Mouse (Mus musculus): Measurements from ENCODE around the gene Pds5a.
"Not testable (repeated sequence)": the region's sequence is repeated elsewhere in the genome, so short reads cannot be mapped to it uniquely, and the experiment has no call there.

Pds5a gene

DNA sequence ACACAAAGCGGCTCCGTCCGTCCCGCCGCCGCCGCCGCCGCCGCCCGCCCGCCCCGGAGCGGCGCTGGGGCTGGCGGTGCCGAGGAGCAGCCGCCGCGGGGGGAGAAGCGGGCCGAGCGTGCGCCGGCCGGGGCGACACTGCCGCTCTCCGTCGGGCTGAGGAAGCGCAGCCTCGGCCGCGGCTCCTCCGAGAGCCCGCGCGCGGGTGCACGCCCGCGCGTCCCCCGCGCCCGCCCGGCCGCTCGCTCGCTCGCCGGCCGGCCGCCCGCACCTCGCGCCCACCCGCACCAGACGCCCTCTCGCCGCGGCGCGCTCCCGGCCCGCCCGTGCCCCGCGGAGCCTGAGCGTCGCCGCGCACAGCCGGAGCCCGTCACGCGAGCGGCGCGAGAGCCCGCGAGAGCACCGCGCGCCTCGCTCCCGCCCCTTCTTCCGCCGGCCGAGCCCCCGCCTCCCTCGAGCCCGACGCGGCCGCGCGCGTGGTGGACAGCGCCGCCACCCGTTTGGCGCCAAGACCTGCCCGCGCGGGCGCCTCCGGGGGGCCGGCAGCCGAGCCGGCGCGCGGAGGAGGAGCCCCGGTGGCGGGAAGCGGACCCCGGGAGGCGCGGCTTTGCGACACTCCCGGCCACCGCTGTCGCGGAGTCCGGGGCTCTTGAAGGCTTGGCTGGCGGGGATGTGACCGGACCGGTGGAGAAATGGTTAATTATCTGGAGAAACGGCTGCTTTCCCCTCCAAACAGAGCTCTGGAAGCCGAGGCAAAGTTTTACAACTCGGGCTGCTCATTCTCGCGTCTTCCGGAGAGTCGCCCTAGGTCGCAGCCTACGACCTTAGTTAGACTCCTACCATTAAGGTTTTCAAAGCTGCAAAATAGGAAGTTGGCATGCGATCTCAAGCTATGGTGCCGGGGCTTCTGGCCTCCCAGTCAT is at the start of gene Pds5a:
TSS of gene Pds5a (minus strand) at position 438 of the 923 bp plus-strand sequence.
- DNase-seq (ENCODE audit: low read depth), result peak; percentile 95

DNA sequence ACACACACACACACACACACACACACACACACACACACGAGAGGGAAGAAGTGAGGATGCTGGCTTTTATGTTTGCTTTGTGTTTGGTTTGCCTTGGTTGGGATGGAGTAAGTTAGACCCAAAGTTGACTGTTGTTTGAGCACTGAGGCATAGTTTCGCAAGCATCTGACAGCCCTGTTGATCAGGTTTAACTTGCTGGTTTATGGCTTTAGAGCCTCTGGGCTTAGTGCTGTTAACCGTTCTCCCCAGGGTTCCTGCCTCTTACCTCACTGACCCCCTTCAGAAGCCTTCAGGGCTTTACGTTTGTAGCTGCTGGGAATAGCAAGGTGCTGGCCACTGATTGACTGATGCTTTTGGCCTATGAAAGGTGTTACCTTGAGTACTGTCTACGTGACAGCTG is 48.8 kb upstream of the Pds5a start:
- DNase-seq (ENCODE audit: low read depth), result no peak

- DNase-seq (ENCODE audit: low read depth), result no peak
These were observed 41.3 kb upstream of the Pds5a start for GRCm38 (mm10) chr5:65739366-65739765.

DNA sequence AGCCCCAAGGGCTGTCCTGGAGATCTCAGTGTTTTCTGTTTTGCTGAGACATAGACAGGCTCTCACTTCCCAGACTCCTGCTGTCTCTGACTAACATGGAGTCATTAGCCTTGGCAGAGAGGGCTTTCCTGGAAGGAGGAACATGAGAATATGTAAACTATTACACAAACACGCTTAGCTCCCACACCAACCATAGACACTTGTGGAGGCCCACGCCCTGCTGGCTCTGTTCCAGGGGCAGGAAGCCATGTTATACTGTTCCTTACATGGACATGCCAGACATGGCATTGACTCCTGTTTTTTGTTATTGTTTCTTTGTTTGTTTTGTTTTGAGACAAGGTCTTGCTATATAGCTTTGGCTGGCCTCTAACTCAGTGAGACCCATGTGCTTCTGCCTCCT is 37.5 kb upstream of the Pds5a start:
- peak; percentile 50 for DNase-seq (ENCODE audit: low read depth)

DNA sequence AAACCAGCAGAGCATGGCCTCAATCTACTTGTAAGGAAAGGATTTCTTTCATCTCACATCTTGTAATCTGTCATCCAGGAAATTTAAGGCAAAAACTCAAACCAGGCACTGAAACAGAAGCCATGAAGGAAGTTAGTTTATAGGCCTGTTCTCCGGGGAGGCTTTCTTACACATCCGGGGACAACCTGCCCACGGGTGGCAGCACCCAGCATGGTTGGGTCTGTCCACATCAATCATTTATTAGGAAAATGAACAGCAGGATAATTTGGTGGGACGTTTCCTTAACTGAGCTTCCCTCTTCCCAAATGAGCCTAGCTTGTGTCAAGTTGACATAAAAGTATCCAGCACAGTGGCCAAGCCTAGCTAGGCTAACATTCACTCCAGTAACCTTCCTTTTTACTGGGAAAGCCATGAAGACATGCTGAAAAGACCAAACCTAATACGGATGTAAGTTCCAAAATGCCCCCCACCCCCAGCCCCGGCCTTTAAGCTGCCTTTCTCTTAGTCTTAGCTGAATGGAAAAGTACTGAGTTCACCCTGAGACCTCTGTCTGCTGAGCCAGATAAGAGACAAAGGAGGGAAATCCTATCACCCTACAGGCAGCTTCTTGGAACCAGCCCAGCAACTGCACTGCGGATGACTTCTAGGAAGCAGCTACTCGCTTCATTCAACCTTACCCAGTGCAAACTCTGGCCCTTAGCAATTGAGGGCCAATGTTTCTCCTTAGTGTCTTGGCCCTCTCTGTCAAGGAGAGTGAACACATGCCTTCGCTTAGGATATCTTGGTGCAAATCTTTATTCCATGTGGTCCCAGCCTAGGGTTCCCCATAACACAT is 33.3 kb upstream of the Pds5a start:
- DNase-seq (ENCODE audit: low read depth), result no peak

DNA sequence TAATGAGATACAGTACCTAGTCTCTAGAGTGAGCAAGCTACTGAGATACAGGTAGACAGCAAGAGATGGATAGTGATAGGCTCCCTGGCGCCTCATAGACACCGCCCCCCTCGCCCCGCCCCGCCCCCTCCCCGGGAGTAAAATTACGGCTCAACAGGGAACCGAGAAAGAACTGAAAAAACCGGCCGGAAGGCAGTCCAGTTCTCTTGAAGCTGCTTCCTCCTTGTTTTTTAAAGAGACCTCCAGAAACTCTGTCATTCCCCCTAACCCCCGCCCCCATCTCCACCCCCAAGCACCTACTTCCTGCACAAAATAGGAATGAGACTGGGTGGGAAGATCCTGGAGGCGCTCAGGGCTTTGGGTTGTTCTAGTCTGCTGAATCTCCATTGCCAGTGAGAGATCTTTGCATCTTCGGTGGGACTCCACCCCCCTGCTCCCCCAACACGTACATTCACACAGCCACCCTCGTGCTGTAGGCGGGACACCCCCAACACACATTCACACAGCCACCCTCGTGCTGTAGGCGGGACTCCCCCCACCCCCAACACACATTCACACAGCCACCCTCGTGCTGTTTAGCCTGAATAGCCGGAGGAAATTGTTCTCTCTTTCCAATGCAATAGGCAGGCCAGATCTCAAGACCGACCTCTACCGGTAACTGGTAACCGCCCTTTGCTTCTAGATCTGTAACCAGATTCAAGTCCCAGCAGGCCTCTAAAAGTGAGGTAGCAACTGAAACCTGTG is 26.4 kb upstream of the Pds5a start:
- DNase-seq (ENCODE audit: low read depth), result peak; percentile 78

- DNase-seq (ENCODE audit: low read depth), result peak; percentile 67
These were observed 20.3 kb upstream of the Pds5a start for GRCm38 (mm10) chr5:65718368-65718767.

- DNase-seq (ENCODE audit: low read depth), result not testable (repeated sequence)
These were observed 19.8 kb upstream of the Pds5a start for GRCm38 (mm10) chr5:65717903-65718211.

DNA sequence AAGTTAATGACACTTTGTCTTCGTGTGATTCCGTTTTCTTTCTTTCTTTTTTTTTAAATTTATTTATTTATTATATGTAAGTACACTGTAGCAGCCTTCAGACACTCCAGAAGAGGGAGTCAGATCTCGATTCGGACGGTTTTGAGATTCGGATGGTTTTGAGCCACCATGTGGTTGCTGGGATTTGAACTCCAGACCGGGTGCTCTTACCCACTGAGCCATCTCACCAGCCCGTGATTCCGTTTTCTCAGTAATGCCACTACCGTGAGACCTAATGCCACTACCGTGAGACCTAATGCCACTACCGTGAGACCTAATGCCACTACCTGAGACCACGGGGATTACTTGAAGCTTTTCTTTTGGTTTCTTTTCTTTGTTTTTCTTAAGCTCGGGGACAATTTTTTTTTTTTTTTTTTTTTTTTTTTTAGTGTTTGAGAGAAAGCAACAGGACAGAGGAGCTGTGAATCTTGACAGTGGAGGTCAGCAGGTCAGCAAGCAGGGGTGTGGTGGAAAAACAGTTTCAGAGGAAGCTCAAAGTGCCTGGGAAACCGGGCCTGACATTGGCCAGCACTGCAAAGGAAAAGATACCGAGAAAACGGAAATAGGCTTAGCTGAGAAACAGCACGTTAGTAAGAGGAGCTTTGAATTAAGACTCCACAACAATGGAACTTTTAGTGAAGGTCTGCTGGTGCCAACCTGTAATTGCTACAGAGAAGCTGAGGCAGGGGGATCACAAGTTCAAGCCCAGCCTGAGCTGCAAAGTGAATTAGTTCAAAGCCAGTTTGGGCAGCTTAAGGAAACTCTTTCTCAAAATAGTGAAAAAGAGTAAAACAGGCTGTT is 19.2 kb upstream of the Pds5a start:
- no peak for DNase-seq (ENCODE audit: low read depth)

- no peak for DNase-seq (ENCODE audit: low read depth)
These were observed 17.0 kb upstream of the Pds5a start for GRCm38 (mm10) chr5:65715084-65715483.

- no peak for DNase-seq (ENCODE audit: low read depth)
These were observed 13.4 kb upstream of the Pds5a start for GRCm38 (mm10) chr5:65711463-65711862.

- no peak for DNase-seq (ENCODE audit: low read depth)
These were observed 12.2 kb upstream of the Pds5a start for GRCm38 (mm10) chr5:65710267-65710666.

DNA sequence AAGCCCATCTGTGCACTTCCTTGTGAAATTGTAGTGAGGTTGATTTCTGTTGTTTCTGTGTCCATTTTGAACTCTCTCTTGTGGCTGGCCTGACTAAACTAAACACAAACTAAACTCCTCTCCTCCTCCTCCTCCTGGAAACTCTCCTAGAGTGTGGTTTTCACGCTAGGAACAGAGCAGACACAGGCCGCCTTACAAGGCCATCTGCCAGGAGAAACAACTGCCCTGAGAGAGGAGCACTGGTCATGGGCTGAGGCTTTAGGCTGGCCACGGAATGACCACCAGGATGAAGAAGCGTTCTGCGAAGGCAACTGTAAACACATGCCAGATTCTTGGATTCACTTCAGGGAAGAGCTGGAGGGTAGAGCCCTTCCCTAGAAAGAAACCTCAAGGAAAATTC is 8.9 kb upstream of the Pds5a start:
- DNase-seq (ENCODE audit: low read depth), result peak; percentile 73

DNA sequence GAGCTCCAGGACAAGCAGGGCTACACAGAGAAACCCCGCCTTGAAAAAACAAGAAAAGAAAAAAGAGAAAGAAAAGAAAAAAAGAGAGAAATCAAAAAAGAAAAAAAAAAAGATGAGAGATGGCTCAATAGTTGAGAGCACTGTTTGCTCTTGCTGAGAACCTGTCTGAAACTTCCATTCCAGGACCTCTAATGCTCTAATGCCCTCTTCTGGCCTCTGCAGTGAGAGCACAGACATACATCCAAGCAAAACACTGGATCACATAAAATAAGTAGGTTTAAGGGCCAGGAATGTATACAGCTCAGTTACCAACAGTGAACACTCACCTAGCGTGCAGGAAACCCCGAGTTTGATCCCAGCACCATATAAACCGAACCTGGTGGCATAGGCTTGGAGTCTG is 8.1 kb upstream of the Pds5a start:
- DNase-seq (ENCODE audit: low read depth), result peak; percentile 45

GRCm38 (mm10) chr5:65704765-65705678 is 6.9 kb upstream of the Pds5a start:
- DNase-seq (ENCODE audit: low read depth), result peak; percentile 46

- no peak for DNase-seq (ENCODE audit: low read depth)
These were observed 5.2 kb upstream of the Pds5a start for GRCm38 (mm10) chr5:65703261-65703660.

GRCm38 (mm10) chr5:65700102-65700501 is 2.0 kb upstream of the Pds5a start:
- no peak for DNase-seq (ENCODE audit: low read depth)

DNA sequence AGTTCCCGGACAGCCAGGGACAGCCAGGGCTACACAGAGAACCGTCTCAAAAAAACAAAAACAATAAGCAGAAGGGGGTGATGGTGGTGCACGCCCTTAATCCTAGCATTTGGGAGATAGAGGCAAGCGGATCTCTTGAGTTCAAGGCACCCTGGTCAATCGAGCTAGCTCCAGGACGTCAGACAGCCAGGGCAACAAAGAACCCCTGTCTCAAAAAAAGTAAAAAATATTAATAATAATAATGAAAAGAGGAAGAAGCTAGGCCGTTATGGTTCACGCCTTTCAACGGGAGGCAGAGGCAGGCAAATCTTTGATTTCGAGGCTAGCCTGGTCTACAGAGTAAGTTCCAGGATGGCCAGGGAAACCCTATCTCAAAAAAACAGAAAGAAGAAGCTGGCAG is 1.1 kb upstream of the Pds5a start:
- no peak for DNase-seq (ENCODE audit: low read depth)

DNA sequence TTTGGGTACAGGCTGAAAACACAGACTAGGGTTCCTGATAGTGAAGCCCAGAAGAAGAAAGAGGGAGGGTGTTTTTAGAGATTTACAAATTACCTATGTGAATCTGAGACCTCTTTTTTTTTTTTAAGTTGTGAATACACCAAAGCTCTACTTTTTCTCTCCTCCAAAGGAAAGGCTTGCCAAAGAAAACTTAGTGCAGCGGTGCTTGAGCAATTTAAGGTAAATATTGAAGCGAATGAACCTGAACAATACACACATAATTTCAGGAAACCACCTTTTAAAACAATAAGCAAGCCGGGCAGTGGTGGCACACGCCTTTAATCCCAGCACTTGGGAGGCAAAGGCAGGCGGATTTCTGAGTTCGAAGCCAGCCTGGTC is 675 bp upstream of the Pds5a start:
- no peak for DNase-seq (ENCODE audit: low read depth)

GRCm38 (mm10) chr5:65697486-65697835 is 612 bp downstream of the Pds5a start:
- DNase-seq (ENCODE audit: low read depth), result no peak

All from NIH3T3 (cell line).